Mouse (Mus musculus) lung, adult 2 months (tissue): ENCODE measurements around the gene Rnf34.

ENCODE experiments used
- CTCF ChIP-seq: fragments of 200-500 bp; IDR thresholded peaks from 2 replicates; pipeline ENCODE4 v1.5.1; 2011; ENCODE audit warnings: mild to moderate bottlenecking, low read length, control low read depth; ENCODE audit not compliant: insufficient read depth
- POLR2A ChIP-seq: fragments of 200-500 bp; IDR thresholded peaks from 2 replicates; pipeline ENCODE4 v1.6.1; 2011; ENCODE audit warnings: low read depth, mild to moderate bottlenecking, control low read depth, low read length, borderline replicate concordance; ENCODE audit errors: extremely low read depth

DNA sequence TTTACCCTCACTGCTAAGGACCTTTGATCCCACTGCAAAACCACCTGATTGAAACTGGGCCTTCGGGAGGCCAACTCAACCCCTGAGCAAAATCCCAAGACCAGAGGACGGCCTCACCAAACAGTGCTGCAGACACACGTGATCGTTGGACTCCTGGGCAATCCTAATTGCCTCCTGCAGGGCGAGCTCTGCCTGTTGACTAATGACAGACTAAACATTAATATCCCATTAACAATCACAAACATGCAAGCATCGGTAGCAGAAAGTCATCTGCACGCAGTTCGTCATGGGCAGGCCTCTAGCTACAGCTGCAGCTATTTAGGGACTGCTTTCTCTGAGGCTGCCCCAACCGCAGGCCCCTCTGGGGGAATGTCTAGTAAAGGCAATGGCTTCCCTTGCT, 47.1 kb upstream of the Rnf34 start:
- TF ChIP-seq POLR2A (no peak), CTCF (no peak)
